Mouse (Mus musculus): ENCODE measurements around the gene C1qb.

C1qb gene

DNA sequence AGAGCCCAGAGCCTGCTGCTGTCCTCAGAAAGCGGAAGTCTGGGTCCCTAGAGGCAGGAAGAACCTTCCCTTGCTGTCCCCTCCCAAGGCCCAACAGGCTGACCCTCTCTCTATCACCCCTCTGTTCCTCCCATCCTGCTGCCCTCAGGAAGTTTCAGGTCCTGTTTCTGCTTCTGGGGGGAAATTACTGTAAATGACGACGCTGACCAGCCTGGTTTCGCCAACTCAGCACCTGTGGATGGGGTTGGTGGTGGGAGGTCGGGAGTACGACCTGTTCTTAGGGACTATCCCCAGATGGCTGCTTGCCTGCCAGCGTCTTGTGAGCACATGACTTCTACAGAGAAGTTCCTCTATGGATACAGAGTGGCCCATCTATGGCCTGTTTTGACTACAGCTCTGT lies at the start of gene C1qb:
TSS of gene C1qb (minus strand) at position 87 of the 400 bp plus-strand sequence.
- DNase-seq (ENCODE audit: low spot score in 2 of 2): no peak

GRCm38 (mm10) chr4:136934746-136935613 lies 49.0 kb upstream of the C1qb start:
- DNase-seq (ENCODE audit: low spot score in 2 of 2): no peak

- no peak for DNase-seq (ENCODE audit: low spot score in 2 of 2)
These were observed 44.5 kb upstream of the C1qb start for GRCm38 (mm10) chr4:136930474-136930873.

- no peak for DNase-seq (ENCODE audit: low spot score in 2 of 2)
These were observed 42.9 kb upstream of the C1qb start for GRCm38 (mm10) chr4:136928928-136929327.

- DNase-seq (ENCODE audit: low spot score in 2 of 2): no peak
These were observed 39.8 kb upstream of the C1qb start for GRCm38 (mm10) chr4:136925804-136926203.

GRCm38 (mm10) chr4:136924529-136924928 lies 38.5 kb upstream of the C1qb start:
- DNase-seq (ENCODE audit: low spot score in 2 of 2): peak in 1 of 2 experiments; percentile 22

DNA sequence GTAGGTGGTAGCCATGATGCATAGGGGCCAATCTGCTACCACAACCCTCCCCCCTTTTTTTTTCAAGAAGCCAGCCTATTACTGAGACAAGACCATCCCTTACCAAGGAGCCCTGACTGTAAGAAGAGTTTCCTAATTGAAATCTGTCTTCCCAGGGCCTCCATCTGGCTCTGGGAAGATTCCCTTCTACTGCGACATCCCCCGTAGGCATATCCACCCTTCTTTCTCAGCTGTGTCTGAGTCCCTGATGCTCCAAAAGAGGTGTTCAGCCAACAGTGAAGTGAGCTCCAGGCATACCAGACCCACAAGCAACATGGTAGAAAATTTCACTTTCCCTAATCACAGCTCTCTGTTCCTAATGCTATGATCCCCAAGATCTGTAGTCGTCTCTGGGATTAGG lies 33.5 kb upstream of the C1qb start:
- DNase-seq (ENCODE audit: low spot score in 2 of 2): no peak

GRCm38 (mm10) chr4:136918834-136919233 lies 32.8 kb upstream of the C1qb start:
- no peak for DNase-seq (ENCODE audit: low spot score in 2 of 2)

DNA sequence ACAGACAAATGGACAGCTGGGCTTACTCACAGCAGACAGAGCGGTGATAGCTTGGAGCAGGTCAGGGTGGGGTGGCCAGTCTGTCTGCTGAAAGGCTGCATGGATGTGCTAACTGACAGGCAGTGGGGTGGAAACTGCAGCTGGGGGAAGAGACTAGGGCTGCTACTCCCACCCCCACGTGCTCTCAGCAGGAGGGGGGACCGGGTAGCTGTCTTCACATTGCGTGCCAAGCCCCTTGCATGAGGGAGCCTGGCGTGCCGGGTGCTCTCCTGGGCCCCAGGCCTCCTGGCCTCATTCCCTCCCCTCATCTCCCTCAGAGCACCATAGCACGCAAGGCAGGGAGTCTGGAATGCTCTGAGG lies 31.2 kb upstream of the C1qb start:
- no peak for DNase-seq (ENCODE audit: low spot score in 2 of 2)

- no peak for DNase-seq (ENCODE audit: low spot score in 2 of 2)
These were observed 30.6 kb upstream of the C1qb start for GRCm38 (mm10) chr4:136916359-136917164.

- DNase-seq (ENCODE audit: low spot score in 2 of 2): no peak
These were observed 26.9 kb upstream of the C1qb start for GRCm38 (mm10) chr4:136912841-136913240.

GRCm38 (mm10) chr4:136911804-136912203 lies 25.8 kb upstream of the C1qb start:
- no peak for DNase-seq (ENCODE audit: low spot score in 2 of 2)

DNA sequence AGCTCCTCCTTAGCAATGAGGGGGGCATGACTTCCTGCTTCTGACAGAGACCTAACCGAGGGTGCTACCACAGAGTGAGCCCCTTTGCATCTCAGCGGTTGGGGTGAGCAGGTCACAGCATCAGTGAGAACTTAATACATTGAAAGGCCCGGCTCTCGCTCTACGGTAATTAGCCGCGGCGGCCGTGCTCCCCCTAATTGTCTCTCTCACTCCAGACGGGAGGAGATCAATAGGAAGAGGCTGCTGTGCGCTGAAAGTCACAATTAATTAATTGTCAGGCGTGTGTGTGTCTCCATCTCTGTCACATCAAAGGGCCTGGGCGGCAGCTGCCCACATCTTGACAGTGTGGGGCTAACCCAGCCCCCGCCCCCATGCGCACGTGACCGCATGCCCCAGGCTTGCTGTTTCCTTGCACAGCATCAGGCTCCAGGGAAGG lies 25.2 kb upstream of the C1qb start:
- no peak for DNase-seq (ENCODE audit: low spot score in 2 of 2)

DNA sequence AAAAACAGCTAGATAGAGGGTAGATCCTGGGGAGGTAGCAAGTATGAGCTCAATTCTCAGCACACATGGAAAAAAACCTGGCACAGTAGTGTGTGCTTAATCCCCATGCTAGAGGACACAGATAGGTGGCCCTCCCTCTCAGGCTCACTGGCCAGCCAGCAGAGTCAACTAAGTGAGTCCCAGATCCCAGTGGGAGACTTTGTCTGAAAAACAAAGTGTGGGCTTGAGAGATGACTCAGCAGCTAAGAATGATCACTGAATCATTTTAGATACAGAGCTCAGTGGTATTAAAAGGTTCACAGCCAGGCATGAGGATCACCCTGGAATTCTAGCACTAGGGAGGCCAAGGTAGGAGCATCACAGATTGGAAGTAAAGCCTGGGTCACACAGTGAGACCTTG lies 21.8 kb upstream of the C1qb start:
- no peak for DNase-seq (ENCODE audit: low spot score in 2 of 2)

GRCm38 (mm10) chr4:136907033-136907432 lies 21.0 kb upstream of the C1qb start:
- DNase-seq (ENCODE audit: low spot score in 2 of 2): no peak

DNA sequence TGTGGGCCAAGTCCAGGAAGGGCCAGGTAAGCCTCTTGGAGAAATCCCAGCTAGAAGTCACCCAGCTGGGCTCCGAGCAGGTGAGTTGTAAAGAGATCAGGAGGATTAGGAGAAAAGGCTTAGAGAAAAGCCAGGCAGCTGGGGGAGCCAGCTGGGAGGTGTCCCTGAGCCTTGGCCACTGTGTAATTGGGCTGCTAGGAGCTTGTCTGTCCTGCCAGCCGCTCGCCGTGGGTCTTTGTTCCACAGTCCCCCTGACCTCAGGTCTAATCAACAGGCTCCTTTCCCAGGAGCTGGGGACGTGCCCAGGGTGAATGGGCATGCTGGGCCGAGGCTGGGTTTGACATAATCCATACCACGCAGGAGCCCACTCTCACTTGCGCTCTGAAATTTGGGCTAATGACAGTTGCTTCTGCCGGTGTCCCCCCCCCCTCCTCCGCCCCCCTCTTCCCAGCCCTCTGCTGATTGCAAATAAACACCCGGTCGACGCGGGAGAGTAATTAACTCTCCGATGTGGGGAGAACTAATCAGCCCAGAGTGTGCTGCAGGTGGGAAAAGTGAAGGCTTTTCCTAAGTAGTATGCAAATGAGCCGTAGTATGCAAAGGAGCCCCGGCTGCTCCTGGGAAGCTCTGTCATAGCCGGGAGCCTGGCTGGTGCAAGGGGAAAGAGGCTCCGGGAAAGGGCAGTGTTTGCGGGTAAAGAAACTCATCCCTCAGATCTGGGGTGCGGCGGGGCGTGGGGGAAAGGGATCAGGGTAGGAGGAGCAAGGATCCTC lies 19.0 kb upstream of the C1qb start:
- no peak for DNase-seq (ENCODE audit: low spot score in 2 of 2)

DNA sequence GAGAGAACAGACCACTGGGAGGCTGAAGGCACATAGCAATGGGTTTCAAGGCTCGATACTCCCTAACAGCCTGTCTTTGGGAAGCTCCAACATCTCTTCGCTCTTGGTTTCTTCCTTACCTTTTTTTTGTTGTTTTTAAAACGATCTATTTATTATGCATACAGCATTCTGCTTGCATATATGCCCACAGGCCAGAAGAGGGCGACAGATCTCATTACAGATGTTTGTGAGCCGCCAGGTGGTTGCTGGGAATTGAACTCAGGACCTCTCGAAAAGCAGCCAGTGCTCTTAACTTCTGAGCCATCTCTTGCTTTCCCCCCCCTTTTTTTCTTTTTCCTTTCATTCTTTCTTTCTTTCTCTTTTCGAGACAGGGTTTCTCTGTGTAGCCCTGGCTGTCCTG lies 13.2 kb upstream of the C1qb start:
- no peak for DNase-seq (ENCODE audit: low spot score in 2 of 2)

GRCm38 (mm10) chr4:136898637-136899036 lies 12.7 kb upstream of the C1qb start, which contains the start of gene C1qa:
Gene C1qa, minus strand, starts transcription at chr4:136898803.
- DNase-seq (ENCODE audit: low spot score in 2 of 2): no peak

DNA sequence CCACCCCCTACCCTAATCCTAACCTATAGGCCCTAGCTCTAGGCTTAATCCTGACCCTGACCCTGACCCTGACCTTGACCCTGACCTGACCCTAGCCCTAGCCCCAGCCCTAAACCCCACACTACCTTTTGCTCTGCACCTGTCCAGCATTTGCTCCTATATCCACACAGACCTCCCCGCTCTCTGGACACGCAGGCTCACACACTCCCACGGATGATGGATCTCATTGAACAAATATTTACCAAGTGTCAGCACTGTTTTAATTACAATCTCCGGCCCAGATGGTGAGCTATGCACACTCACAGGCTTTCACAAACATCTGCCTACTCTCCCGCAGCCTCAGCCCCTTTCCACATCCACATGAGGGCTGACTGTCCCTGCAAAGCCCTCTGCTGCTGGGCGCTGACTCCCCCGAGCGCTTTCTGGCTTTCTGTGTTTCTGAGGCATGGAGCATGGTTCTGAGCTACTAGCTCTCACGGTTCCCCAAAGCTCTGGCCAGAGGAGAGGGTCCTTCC lies 12.2 kb upstream of the C1qb start:
- DNase-seq (ENCODE audit: low spot score in 2 of 2): no peak

- no peak for DNase-seq (ENCODE audit: low spot score in 2 of 2)
These were observed 10.5 kb upstream of the C1qb start for GRCm38 (mm10) chr4:136896461-136896860.

- no peak for DNase-seq (ENCODE audit: low spot score in 2 of 2)
These were observed 9.9 kb upstream of the C1qb start for GRCm38 (mm10) chr4:136895861-136896260.

DNA sequence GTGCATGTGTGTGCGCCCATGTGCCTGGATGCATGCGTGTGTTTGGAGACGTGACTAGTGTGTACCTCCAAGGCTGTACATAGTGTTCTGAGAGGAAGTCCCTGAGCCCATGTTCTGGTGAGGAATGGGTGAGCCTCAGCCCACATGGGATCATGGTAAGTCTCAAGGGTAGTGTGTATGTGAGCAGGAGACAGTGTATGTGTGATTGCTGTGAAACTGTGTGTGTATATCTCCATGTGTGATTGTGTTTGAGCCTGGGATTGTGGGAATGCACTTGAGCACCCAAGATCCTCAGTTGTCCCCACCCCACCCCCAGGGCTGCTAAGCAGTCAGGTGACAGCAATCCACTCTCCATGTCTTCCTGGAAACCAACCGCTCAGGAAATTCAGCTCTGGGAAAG lies 8.8 kb upstream of the C1qb start:
- DNase-seq (ENCODE audit: low spot score in 2 of 2): no peak
